Mouse (Mus musculus): ENCODE measurements around the gene Ccdc141.

Gene Ccdc141

GRCm38 (mm10) chr2:76981717-76982116 is 188.7 kb downstream of the Ccdc141 start:
- no peak for DNase-seq (ENCODE audit: low read depth, low spot score)

- peak; percentile 46 for DNase-seq (ENCODE audit: low read depth, low spot score)
Measured at GRCm38 (mm10) chr2:76980146-76980545, 190.3 kb downstream of the Ccdc141 start.

- no peak for DNase-seq (ENCODE audit: low read depth, low spot score)
Measured at GRCm38 (mm10) chr2:76977650-76978049, 192.8 kb downstream of the Ccdc141 start.

GRCm38 (mm10) chr2:76972051-76972450 is 198.4 kb downstream of the Ccdc141 start:
- no peak for DNase-seq (ENCODE audit: low read depth, low spot score)

- no peak for DNase-seq (ENCODE audit: low read depth, low spot score)
Measured at GRCm38 (mm10) chr2:76971069-76971468, 199.4 kb downstream of the Ccdc141 start.

GRCm38 (mm10) chr2:76970669-76971068 is 199.8 kb downstream of the Ccdc141 start:
- DNase-seq (ENCODE audit: low read depth, low spot score) = peak; percentile 56

GRCm38 (mm10) chr2:76970204-76970603 is 200.2 kb downstream of the Ccdc141 start:
- no peak for DNase-seq (ENCODE audit: low read depth, low spot score)

GRCm38 (mm10) chr2:76969637-76970036 is 200.8 kb downstream of the Ccdc141 start:
- no peak for DNase-seq (ENCODE audit: low read depth, low spot score)

- DNase-seq (ENCODE audit: low read depth, low spot score) = peak; percentile 83
Measured at GRCm38 (mm10) chr2:76968919-76969318, 201.5 kb downstream of the Ccdc141 start.

- no peak for DNase-seq (ENCODE audit: low read depth, low spot score)
Measured at GRCm38 (mm10) chr2:76966582-76966981, 203.9 kb downstream of the Ccdc141 start.

- no peak for DNase-seq (ENCODE audit: low read depth, low spot score)
Measured at GRCm38 (mm10) chr2:76966013-76966412, 204.4 kb downstream of the Ccdc141 start.

- no peak for DNase-seq (ENCODE audit: low read depth, low spot score)
Measured at GRCm38 (mm10) chr2:76965542-76965941, 204.9 kb downstream of the Ccdc141 start.

- no peak for DNase-seq (ENCODE audit: low read depth, low spot score)
Measured at GRCm38 (mm10) chr2:76962045-76962432, 208.4 kb downstream of the Ccdc141 start.

- no peak for DNase-seq (ENCODE audit: low read depth, low spot score)
Measured at GRCm38 (mm10) chr2:76961420-76962044, 208.9 kb downstream of the Ccdc141 start.
